Mouse (Mus musculus) hindbrain, embryonic 12.5 days (tissue): ENCODE data around the gene Cpxm2. TPM values are rescaled to one million over a fixed set of nuclear protein-coding genes. Genes with fewer than 3 reads are reported as not detected.

Experiments
- ATAC-seq: fragments of 200-750 bp; cut with Nextera tagmentation; 2 replicates; pipeline ENCODE4 v1.8.0; 2017; ENCODE audit warnings: moderate TSS enrichment; ENCODE audit not compliant: low FRiP score
- H3K27ac ChIP-seq: fragments of 300-500 bp; sonication (generic); 2 replicates; pipeline ENCODE4 v1.5.1; 2016; ENCODE audit warnings: mild to moderate bottlenecking
- H3K27me3 ChIP-seq: fragments of 300-500 bp; sonication (generic); 2 replicates; pipeline ENCODE4 v1.6.1; 2016; ENCODE audit warnings: mild to moderate bottlenecking
- H3K36me3 ChIP-seq: fragments of 300-500 bp; sonication (generic); 2 replicates; pipeline ENCODE4 v1.6.1; 2016; ENCODE audit warnings: mild to moderate bottlenecking
- H3K4me1 ChIP-seq: fragments of 300-500 bp; sonication (generic); 2 replicates; pipeline ENCODE4 v1.6.1; 2016
- H3K4me2 ChIP-seq: fragments of 300-500 bp; sonication (generic); replicated peaks from 2 replicates; pipeline ENCODE4 v1.6.1; 2016; ENCODE audit warnings: mild to moderate bottlenecking
- H3K4me3 ChIP-seq: fragments of 300-500 bp; sonication (generic); 2 replicates; pipeline ENCODE4 v1.5.1; 2016; ENCODE audit warnings: mild to moderate bottlenecking
- H3K9ac ChIP-seq: fragments of 300-500 bp; sonication (generic); 2 replicates; pipeline ENCODE4 v1.6.1; 2016; ENCODE audit warnings: mild to moderate bottlenecking, moderate library complexity
- H3K9me3 ChIP-seq: fragments of 300-500 bp; sonication (generic); replicated peaks from 2 replicates; pipeline ENCODE4 v1.6.1; 2016; ENCODE audit warnings: mild to moderate bottlenecking
- WGBS: fragments of 180-500 bp; shearing (Covaris S2); methylation state at CpG from one replicate; pipeline ENCODE4 v1.1.7; 2016; 5-methylcytosine and 5-hydroxymethylcytosine counted together
- polyA plus RNA-seq: library from polyadenylated mRNA; unstranded; fragments of >200 nt; fragmentation: Nextera tagmentation; extraction: Ambion mirVana; gene quantifications from 2 replicates; pipeline ENCODE4 v1.2.1, GENCODE M21; 2016

Cpxm2 gene
- 7.9 and 8.2 TPM in 2 replicates for polyA plus RNA-seq

GRCm38 (mm10) chr7:132154368-132154961 is at the start of gene Cpxm2:
TSS of gene Cpxm2 (minus strand) at chr7:132154739.
- H3K27me3 ChIP-seq = peaks cover 39% of the 10 kb centered on the region
- ATAC-seq = peak; percentile 40; the same call in 1 of the 2 replicates
- H3K27ac ChIP-seq = no peak within 1 kb of the TSS
- no peaks in the 10 kb centered on the region for H3K9me3 ChIP-seq
- H3K4me3 ChIP-seq = peak within 1 kb of the TSS; percentile 38
- no peaks in the 10 kb centered on the region for H3K36me3 ChIP-seq
- peak within 1 kb of the TSS; percentile 79 for H3K4me2 ChIP-seq
- peak within 1 kb of the TSS; percentile 64 for H3K9ac ChIP-seq
- 4% methylated on average over 42 of the region's 43 CpGs for WGBS
- peaks cover 18% of the 10 kb centered on the region for H3K4me1 ChIP-seq

DNA sequence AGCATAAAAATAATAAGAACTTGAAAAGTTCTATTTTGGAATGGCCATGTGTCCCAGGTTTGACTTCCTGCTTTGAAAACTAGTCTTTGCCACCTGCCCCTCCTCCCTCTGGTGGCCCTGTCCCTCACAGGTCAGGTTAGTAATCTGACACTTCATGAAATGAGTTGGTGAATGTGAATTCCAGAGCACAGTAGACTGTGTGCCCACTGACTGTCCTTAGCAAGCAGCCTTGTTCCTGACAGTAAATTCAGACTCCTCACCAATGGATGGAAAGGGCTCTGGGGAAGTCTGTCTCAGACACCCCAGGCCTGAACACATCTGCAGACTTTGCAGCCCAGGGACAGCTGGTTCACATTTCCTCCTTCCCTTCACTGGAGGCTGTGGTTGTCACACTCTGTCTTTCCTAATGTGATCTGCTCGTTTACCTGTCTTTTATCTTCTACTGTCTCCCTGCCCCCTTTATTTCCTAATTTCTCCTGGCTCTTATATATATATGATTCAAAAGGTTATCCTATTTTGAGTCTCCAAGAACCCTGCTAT is 49.6 kb upstream of the Cpxm2 start:
- no peaks in the 10 kb centered on the region for H3K9me3 ChIP-seq
- no peaks in the 10 kb centered on the region for H3K27me3 ChIP-seq
- H3K4me1 ChIP-seq = 0 out of 2 replicates have a peak, but pooled peaks cover 8% of the 10 kb centered on the region
- H3K4me2 ChIP-seq = no peak overlapping the region
- no peak for ATAC-seq
- no peak overlapping the region for H3K27ac ChIP-seq
- no peaks in the 10 kb centered on the region for H3K36me3 ChIP-seq
- 46% methylated on average over 1 of the region's 1 CpGs for WGBS
- no peak overlapping the region for H3K9ac ChIP-seq
- no peak overlapping the region for H3K4me3 ChIP-seq

DNA sequence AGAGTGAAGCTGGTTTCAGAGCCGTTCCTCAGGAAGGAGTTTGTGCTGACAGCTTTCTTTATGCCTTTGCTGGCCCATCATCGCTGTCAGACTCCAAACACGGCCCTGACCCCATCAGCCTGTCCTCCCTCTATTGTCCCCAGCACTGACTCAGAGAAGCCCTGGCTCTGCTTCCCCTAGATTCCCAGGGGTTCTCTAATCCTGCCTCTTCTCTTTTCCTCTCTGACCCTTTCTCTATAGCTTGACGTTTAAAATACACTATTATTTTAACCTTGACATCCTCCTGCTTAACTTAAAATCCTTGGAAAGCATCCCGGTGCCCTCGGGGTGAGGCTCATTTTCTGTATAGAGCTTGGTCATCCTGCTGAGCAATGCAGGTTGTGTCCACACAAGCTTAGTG is 45.1 kb upstream of the Cpxm2 start:
- H3K4me3 ChIP-seq = no peak overlapping the region
- no peaks in the 10 kb centered on the region for H3K27me3 ChIP-seq
- WGBS = 41% methylated on average over 6 of the region's 6 CpGs
- H3K9me3 ChIP-seq = no peaks in the 10 kb centered on the region
- peaks cover 9% of the 10 kb centered on the region; the same call in 1 of the 2 replicates for H3K4me1 ChIP-seq
- H3K9ac ChIP-seq = no peak overlapping the region
- no peak overlapping the region for H3K4me2 ChIP-seq
- H3K36me3 ChIP-seq = no peaks in the 10 kb centered on the region
- no peak overlapping the region for H3K27ac ChIP-seq
- no peak for ATAC-seq

- Histone ChIP-seq H3K4me1 (peaks cover 3% of the 10 kb centered on the region; the same call in 1 of the 2 replicates), H3K4me3 (no peak overlapping the region), H3K4me2 (no peak overlapping the region), H3K27ac (no peak overlapping the region), H3K36me3 (no peaks in the 10 kb centered on the region), H3K9me3 (no peaks in the 10 kb centered on the region), H3K27me3 (no peaks in the 10 kb centered on the region), H3K9ac (no peak overlapping the region)
- 92% methylated on average over 1 of the region's 1 CpGs for WGBS
- ATAC-seq = no peak
These were observed 44.3 kb upstream of the Cpxm2 start for GRCm38 (mm10) chr7:132198806-132199205.

DNA sequence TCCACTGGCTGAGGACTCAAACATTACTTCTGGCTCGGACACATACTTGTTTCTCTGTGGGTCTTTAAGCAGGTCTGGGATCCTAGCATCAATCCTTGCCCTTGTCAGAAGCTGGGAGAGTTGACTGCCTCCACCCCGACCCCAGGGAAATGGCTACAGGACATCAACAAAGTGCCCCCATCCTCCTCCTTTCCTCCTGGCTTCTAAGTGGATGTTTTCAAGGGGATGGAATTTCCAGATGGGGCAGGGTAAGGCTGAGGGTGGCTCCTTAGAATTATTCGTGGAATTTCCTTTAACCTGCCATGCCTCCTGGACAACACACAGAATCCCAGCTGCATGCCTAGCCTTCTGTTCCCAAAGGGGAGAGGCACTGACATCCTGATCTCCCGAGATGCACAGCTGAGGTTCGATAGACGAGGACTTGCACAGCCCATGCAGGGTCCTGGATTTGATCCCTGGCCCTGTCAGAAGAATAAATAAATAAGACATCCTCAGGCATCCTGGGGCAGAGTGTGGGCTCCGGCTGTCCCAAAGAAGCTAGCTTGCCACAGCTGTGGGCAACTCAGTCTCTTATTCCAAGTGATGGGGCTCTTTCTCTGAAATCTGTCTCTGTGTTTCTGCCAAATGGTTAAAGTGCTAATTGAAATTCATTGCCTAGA is 43.4 kb upstream of the Cpxm2 start:
- Histone ChIP-seq H3K27ac (no peak overlapping the region), H3K27me3 (no peaks in the 10 kb centered on the region), H3K4me3 (no peak overlapping the region), H3K9me3 (no peaks in the 10 kb centered on the region), H3K36me3 (no peaks in the 10 kb centered on the region), H3K9ac (no peak overlapping the region), H3K4me1 (peaks cover 3% of the 10 kb centered on the region; the same call in 1 of the 2 replicates), H3K4me2 (no peak overlapping the region)
- whole genome bisulfite sequencing = 49% methylated on average over 7 of the region's 7 CpGs
- no peak for ATAC-seq

GRCm38 (mm10) chr7:132196581-132196980 is 42.0 kb upstream of the Cpxm2 start:
- Histone ChIP-seq H3K27me3 (no peaks in the 10 kb centered on the region), H3K4me1 (peaks cover 3% of the 10 kb centered on the region; the same call in 1 of the 2 replicates), H3K36me3 (no peaks in the 10 kb centered on the region), H3K4me3 (no peak overlapping the region), H3K27ac (no peak overlapping the region), H3K9me3 (no peaks in the 10 kb centered on the region), H3K4me2 (no peak overlapping the region), H3K9ac (no peak overlapping the region)
- 87% methylated on average over 1 of the region's 1 CpGs for WGBS
- no peak for ATAC-seq

DNA sequence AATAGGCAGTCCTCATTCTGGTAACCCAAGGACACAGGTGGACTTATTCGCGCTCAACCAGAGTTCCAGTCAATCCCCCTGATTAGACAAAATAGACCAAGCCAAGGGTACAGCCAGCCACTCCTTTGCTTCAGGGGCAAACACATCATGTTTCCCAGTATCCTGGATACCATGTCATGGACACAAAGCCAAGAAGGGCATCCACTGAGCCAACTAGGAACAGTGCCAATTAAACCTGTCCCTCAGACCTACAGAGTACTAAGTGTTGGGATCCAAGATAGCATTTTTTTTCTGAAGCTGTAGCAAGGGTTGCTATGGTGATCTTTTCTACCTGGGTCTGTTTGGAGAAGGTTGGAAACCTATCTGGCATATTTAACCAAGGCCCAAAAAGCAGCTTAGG is 39.1 kb upstream of the Cpxm2 start:
- H3K9ac ChIP-seq = no peak overlapping the region
- no peak overlapping the region for H3K4me2 ChIP-seq
- no peak overlapping the region for H3K27ac ChIP-seq
- no peaks in the 10 kb centered on the region for H3K36me3 ChIP-seq
- 93% methylated on average over 2 of the region's 2 CpGs for WGBS
- ATAC-seq = no peak
- H3K4me3 ChIP-seq = no peak overlapping the region
- peaks cover 3% of the 10 kb centered on the region; the same call in 1 of the 2 replicates for H3K4me1 ChIP-seq
- no peaks in the 10 kb centered on the region for H3K27me3 ChIP-seq
- H3K9me3 ChIP-seq = no peaks in the 10 kb centered on the region

GRCm38 (mm10) chr7:132187456-132187855 is 32.9 kb upstream of the Cpxm2 start:
- 70% methylated on average over 3 of the region's 3 CpGs for WGBS
- H3K4me2 ChIP-seq = no peak overlapping the region
- ATAC-seq = no peak
- H3K9ac ChIP-seq = no peak overlapping the region
- peaks cover 7% of the 10 kb centered on the region for H3K4me1 ChIP-seq
- no peaks in the 10 kb centered on the region for H3K36me3 ChIP-seq
- H3K4me3 ChIP-seq = no peak overlapping the region
- H3K9me3 ChIP-seq = no peaks in the 10 kb centered on the region
- no peaks in the 10 kb centered on the region for H3K27me3 ChIP-seq
- no peak overlapping the region for H3K27ac ChIP-seq

DNA sequence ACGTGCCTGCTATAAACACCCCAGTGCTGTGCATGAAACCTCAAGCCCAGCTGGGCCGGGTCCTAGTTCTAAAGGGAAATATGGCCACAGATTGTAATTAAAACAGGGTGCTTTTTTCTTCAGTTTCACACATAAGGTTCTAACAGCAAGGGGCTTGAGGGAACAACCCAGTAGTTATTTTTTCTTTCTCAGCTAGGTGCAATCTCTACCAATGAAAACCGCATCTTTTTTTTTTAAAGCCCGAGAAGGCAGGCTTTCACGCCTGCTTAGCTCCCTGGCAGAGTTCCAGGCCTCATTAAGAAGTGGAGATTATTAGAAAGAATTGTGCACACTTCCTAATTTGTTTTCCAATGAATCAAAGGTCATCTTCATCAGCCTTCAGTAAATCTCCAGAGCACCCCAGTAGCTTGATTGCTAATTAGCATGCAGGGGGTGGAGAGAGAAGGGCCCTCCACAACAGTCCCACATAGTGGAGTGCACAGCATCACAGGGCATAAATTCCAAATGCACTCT is 29.4 kb upstream of the Cpxm2 start:
- 44% methylated on average over 5 of the region's 5 CpGs for WGBS
- Histone ChIP-seq H3K36me3 (no peaks in the 10 kb centered on the region), H3K4me1 (peaks cover 7% of the 10 kb centered on the region), H3K4me3 (no peak overlapping the region), H3K9me3 (no peaks in the 10 kb centered on the region; the same call in 1 of the 2 replicates), H3K27ac (peak overlapping the region; percentile 12; the same call in 1 of the 2 replicates), H3K9ac (no peak overlapping the region), H3K27me3 (no peaks in the 10 kb centered on the region), H3K4me2 (no peak overlapping the region)
- peak; percentile 56; the same call in 1 of the 2 replicates for ATAC-seq

- Histone ChIP-seq H3K9me3 (no peaks in the 10 kb centered on the region; the same call in 1 of the 2 replicates), H3K4me3 (no peak overlapping the region)
These were observed 27.2 kb upstream of the Cpxm2 start for GRCm38 (mm10) chr7:132181586-132182198.

DNA sequence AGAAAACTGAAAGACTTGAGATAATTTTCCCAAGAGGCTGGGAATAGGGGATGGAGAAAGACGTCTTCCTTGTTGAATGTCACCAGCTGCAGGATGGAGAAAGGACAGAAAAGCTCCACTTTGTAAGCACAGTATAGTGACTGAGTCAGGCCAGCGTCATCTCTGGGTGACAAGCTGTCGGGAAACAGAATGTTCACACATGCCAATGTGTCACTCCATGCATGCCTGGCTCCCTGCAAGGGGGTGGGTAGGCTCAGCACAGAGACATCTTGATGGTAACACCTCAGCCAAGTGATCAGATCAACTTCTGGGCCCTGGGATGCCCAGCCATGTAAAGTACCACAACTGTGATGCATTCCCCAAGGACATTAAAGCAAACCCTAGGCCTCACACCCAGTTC is 26.5 kb upstream of the Cpxm2 start:
- Histone ChIP-seq H3K27me3 (no peaks in the 10 kb centered on the region), H3K36me3 (no peaks in the 10 kb centered on the region), H3K4me1 (peaks cover 7% of the 10 kb centered on the region), H3K9me3 (no peaks in the 10 kb centered on the region; the same call in 1 of the 2 replicates), H3K4me2 (no peak overlapping the region), H3K27ac (no peak overlapping the region), H3K4me3 (no peak overlapping the region), H3K9ac (no peak overlapping the region)
- WGBS = 77% methylated on average over 3 of the region's 3 CpGs
- ATAC-seq = no peak

More at GRCm38 (mm10) chr7:132181586-132182198, 27.2 kb upstream of the Cpxm2 start:
- H3K27me3 ChIP-seq = no peaks in the 10 kb centered on the region
- 91% methylated on average over 4 of the region's 4 CpGs for WGBS
- no peaks in the 10 kb centered on the region for H3K36me3 ChIP-seq
- peaks cover 7% of the 10 kb centered on the region for H3K4me1 ChIP-seq
- H3K4me2 ChIP-seq = no peak overlapping the region
- H3K9ac ChIP-seq = no peak overlapping the region
- H3K27ac ChIP-seq = no peak overlapping the region
- ATAC-seq = no peak

GRCm38 (mm10) chr7:132179049-132179448 is 24.5 kb upstream of the Cpxm2 start:
- Histone ChIP-seq H3K4me3 (no peak overlapping the region), H3K4me1 (peaks cover 4% of the 10 kb centered on the region), H3K4me2 (no peak overlapping the region), H3K36me3 (no peaks in the 10 kb centered on the region), H3K9me3 (no peaks in the 10 kb centered on the region; the same call in 1 of the 2 replicates), H3K9ac (no peak overlapping the region), H3K27ac (no peak overlapping the region), H3K27me3 (no peaks in the 10 kb centered on the region)
- no peak for ATAC-seq
- WGBS = 65% methylated on average over 1 of the region's 1 CpGs
